Mouse (Mus musculus): Measurements from ENCODE around the gene Safb2.

DNA sequence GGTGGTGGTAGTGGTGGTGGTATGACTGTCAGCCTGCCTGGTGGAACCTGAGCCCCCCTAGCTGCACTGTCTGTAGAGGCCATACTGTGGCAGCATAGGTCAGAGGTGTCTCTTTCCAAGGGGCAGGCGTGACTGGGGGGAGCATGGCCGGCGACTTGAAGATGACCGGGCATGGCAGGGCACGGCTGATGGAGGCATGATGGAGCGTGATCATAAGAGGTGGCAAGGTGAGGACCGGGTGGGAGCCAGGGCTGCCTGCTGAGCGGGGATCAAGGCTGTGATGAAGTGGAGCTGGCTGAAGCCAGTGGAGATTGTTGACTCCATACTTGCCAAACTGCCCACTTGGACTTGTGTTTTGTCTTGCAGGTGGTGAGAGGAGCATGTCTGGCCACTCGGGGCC, 21.0 kb upstream of the Safb2 start:
- TF ChIP-seq CTCF (IDR thresholded peaks at IDR 0.05; ENCODE audit: low read depth) = no peak
- TF ChIP-seq EP300 (IDR thresholded peaks at IDR 0.05; ENCODE audit: low read depth) = no peak

Data from liver, embryonic 14.5 days (tissue).